Mouse (Mus musculus): ENCODE measurements around the gene Plekha5.
"Not testable (repeated sequence)": the region's sequence is repeated elsewhere in the genome, so short reads cannot be mapped to it uniquely, and the experiment has no call there.

The Plekha5 gene

GRCm38 (mm10) chr6:140576961-140577821 lies 153.3 kb downstream of the Plekha5 start:
- no peak for DNase-seq (ENCODE audit: low read depth, low spot score)

- no peak for DNase-seq (ENCODE audit: low read depth, low spot score)
Measured at GRCm38 (mm10) chr6:140577822-140578170, 153.9 kb downstream of the Plekha5 start.

- DNase-seq (ENCODE audit: low read depth, low spot score), result not testable (repeated sequence)
Measured at GRCm38 (mm10) chr6:140578985-140579384, 155.1 kb downstream of the Plekha5 start.

GRCm38 (mm10) chr6:140580170-140580569 lies 156.3 kb downstream of the Plekha5 start:
- no peak for DNase-seq (ENCODE audit: low read depth, low spot score)

GRCm38 (mm10) chr6:140586714-140587259 lies 162.9 kb downstream of the Plekha5 start:
- DNase-seq (ENCODE audit: low read depth, low spot score), result no peak

GRCm38 (mm10) chr6:140591331-140591730 lies 167.5 kb downstream of the Plekha5 start:
- DNase-seq (ENCODE audit: low read depth, low spot score), result no peak

GRCm38 (mm10) chr6:140592713-140593112 lies 168.9 kb downstream of the Plekha5 start:
- no peak for DNase-seq (ENCODE audit: low read depth, low spot score)

GRCm38 (mm10) chr6:140593420-140594170 lies 169.7 kb downstream of the Plekha5 start:
- no peak for DNase-seq (ENCODE audit: low read depth, low spot score)

GRCm38 (mm10) chr6:140595551-140595950 lies 171.7 kb downstream of the Plekha5 start:
- DNase-seq (ENCODE audit: low read depth, low spot score), result not testable (repeated sequence)

- no peak for DNase-seq (ENCODE audit: low read depth, low spot score)
Measured at GRCm38 (mm10) chr6:140597381-140598329, 173.8 kb downstream of the Plekha5 start.

- DNase-seq (ENCODE audit: low read depth, low spot score), result no peak
Measured at GRCm38 (mm10) chr6:140598516-140598915, 174.7 kb downstream of the Plekha5 start.

- no peak for DNase-seq (ENCODE audit: low read depth, low spot score)
Measured at GRCm38 (mm10) chr6:140599337-140599736, 175.5 kb downstream of the Plekha5 start.

- not testable (repeated sequence) for DNase-seq (ENCODE audit: low read depth, low spot score)
Measured at GRCm38 (mm10) chr6:140600671-140601070, 176.8 kb downstream of the Plekha5 start.

GRCm38 (mm10) chr6:140601175-140601574 lies 177.3 kb downstream of the Plekha5 start:
- no peak for DNase-seq (ENCODE audit: low read depth, low spot score)

GRCm38 (mm10) chr6:140603228-140603944 lies 179.5 kb downstream of the Plekha5 start:
- no peak for DNase-seq (ENCODE audit: low read depth, low spot score)

GRCm38 (mm10) chr6:140605173-140605572 lies 181.3 kb downstream of the Plekha5 start:
- not testable (repeated sequence) for DNase-seq (ENCODE audit: low read depth, low spot score)

- no peak for DNase-seq (ENCODE audit: low read depth, low spot score)
Measured at GRCm38 (mm10) chr6:140605732-140606131, 181.9 kb downstream of the Plekha5 start.

- DNase-seq (ENCODE audit: low read depth, low spot score), result no peak
Measured at GRCm38 (mm10) chr6:140606534-140606933, 182.7 kb downstream of the Plekha5 start.

GRCm38 (mm10) chr6:140608666-140609065 lies 184.8 kb downstream of the Plekha5 start:
- DNase-seq (ENCODE audit: low read depth, low spot score), result no peak

- no peak for DNase-seq (ENCODE audit: low read depth, low spot score)
Measured at GRCm38 (mm10) chr6:140609533-140609932, 185.7 kb downstream of the Plekha5 start.

GRCm38 (mm10) chr6:140610117-140610516 lies 186.3 kb downstream of the Plekha5 start:
- no peak for DNase-seq (ENCODE audit: low read depth, low spot score)
